Comparison of ENCODE assay signal across 8 mouse cellular contexts in genomic region chr2:91923415-91924337, GRCm38 (mm10). TPM values are rescaled to one million over a fixed set of nuclear protein-coding genes. Genes with fewer than 3 reads are reported as not detected.
A peak's percentile ranks its signal among the peaks of the same experiment; 100 is the strongest.
DNase-seq lines count a peak whose midpoint lies in the region; ATAC-seq and TF ChIP-seq lines count a peak whose summit lies in the region.

No protein-coding gene starts in this region.

- peak; percentile 64 for TF ChIP-seq CTCF in left cerebral cortex, adult 2 months (IDR thresholded peaks at IDR 0.05)
- TF ChIP-seq CTCF in embryonic fibroblast, embryonic 13.5 days (IDR thresholded peaks at IDR 0.05; ENCODE audit: borderline replicate concordance, insufficient read depth, low read length), result peak; percentile 84

- peak overlapping the region; percentile 80 for H3K4me3 ChIP-seq in left cerebral cortex, adult 2 months
- peak overlapping the region; percentile 7 for H3K4me3 ChIP-seq in embryonic fibroblast, embryonic 13.5 days (ENCODE audit: insufficient read depth, low read length)
- H3K4me3 ChIP-seq in hindbrain, embryonic 11.5 days (ENCODE audit: low read depth, low read length), result peak overlapping the region; percentile 10; the same call in 1 of the 2 replicates
- peak overlapping the region; percentile 60 for H3K4me3 ChIP-seq in stomach, embryonic 15.5 days (replicated peaks)

- no peak for TF ChIP-seq POLR2A in embryonic fibroblast, embryonic 13.5 days (IDR thresholded peaks at IDR 0.05; ENCODE audit: low read depth, low read length)

- peak; percentile 76 to 78 for DNase-seq in left cerebral cortex, adult 2 months (ENCODE audit: extremely low spot score in 1 of 2, low spot score in 2 of 2)
- no peak for DNase-seq in left cerebral cortex, adult 8-10 months (ENCODE audit: low spot score in 2 of 2)
- peak; percentile 90 for DNase-seq in adrenal gland, postnatal 14 days
- DNase-seq in hindbrain, embryonic 11.5 days (ENCODE audit: low spot score), result peak; percentile 83
- DNase-seq in left cerebral cortex, postnatal 4 days, result peak; percentile 82
- DNase-seq in mesoderm, embryonic 11.5 days (ENCODE audit: low read depth, low spot score), result peak; percentile 85

- no peak overlapping the region for H3K9ac ChIP-seq in hindbrain, embryonic 11.5 days (ENCODE audit: low read depth, low read length)
- no peak overlapping the region for H3K9ac ChIP-seq in stomach, embryonic 15.5 days

- ATAC-seq in hindbrain, embryonic 11.5 days (ENCODE audit: low FRiP score), result no peak
- no peak for ATAC-seq in stomach, embryonic 15.5 days (ENCODE audit: insufficient read depth, low FRiP score, low read depth)

- H3K4me1 ChIP-seq in embryonic fibroblast, embryonic 13.5 days (ENCODE audit: control insufficient read depth, insufficient read depth, low read length), result 0 out of 2 replicates have a peak, but pooled peaks cover 2% of the 10 kb centered on the region
- H3K4me1 ChIP-seq in hindbrain, embryonic 11.5 days (replicated peaks; ENCODE audit: control insufficient read depth, insufficient read depth, low read length), result 0 out of 2 replicates have a peak, but pooled peaks cover 2% of the 10 kb centered on the region
- H3K4me1 ChIP-seq in stomach, embryonic 15.5 days, result peaks cover 36% of the 10 kb centered on the region

- H3K36me3 ChIP-seq in hindbrain, embryonic 11.5 days (ENCODE audit: control insufficient read depth, insufficient read depth, low read length), result no peaks in the 10 kb centered on the region
- no peaks in the 10 kb centered on the region for H3K36me3 ChIP-seq in stomach, embryonic 15.5 days

- H3K27me3 ChIP-seq in hindbrain, embryonic 11.5 days (ENCODE audit: control insufficient read depth, insufficient read depth, low read length), result peaks cover 30% of the 10 kb centered on the region
- H3K27me3 ChIP-seq in stomach, embryonic 15.5 days (replicated peaks), result peaks cover 42% of the 10 kb centered on the region

- intact Hi-C loops in left cerebral cortex, adult 2 months (cut with DNase I), result loop anchor here (2.0 to 10.0 kb wide), 4 partner anchors 145 to 271 kb away; partner anchors contain the start of genes Atg13 and Harbi1
- intact Hi-C loops in left cerebral cortex, postnatal 4 days (cut with DNase I), result loop anchor here (5.0 kb wide), 1 partner anchor 146 kb away; no protein-coding TSS in a partner anchor

- H3K4me2 ChIP-seq in hindbrain, embryonic 11.5 days (replicated peaks; ENCODE audit: low read depth, low read length), result peak overlapping the region; percentile 26
- H3K4me2 ChIP-seq in stomach, embryonic 15.5 days, result peak overlapping the region; percentile 99

- H3K9me3 ChIP-seq in hindbrain, embryonic 11.5 days (ENCODE audit: control insufficient read depth, low read length), result no peaks in the 10 kb centered on the region
- H3K9me3 ChIP-seq in stomach, embryonic 15.5 days, result no peaks in the 10 kb centered on the region

- WGBS in hindbrain, embryonic 11.5 days, result 4% methylated on average over 54 of the region's 54 CpGs
- WGBS in stomach, embryonic 15.5 days, result 3% methylated on average over 54 of the region's 54 CpGs

- H3K27ac ChIP-seq in left cerebral cortex, adult 2 months, result peak overlapping the region; percentile 92
- H3K27ac ChIP-seq in embryonic fibroblast, embryonic 13.5 days (ENCODE audit: insufficient read depth, low read length), result no peak overlapping the region
- H3K27ac ChIP-seq in hindbrain, embryonic 11.5 days (ENCODE audit: low read depth, low read length), result no peak overlapping the region
- H3K27ac ChIP-seq in stomach, embryonic 15.5 days, result no peak overlapping the region

RNA-seq across cellular contexts. Expression of gene Chrm4, which starts 3.4 kb away (rescaled TPM):
- 10 to 100 TPM; 47.9 to 59.9 TPM for total RNA-seq in left cerebral cortex, adult 2 months (2021)
- total RNA-seq in left cerebral cortex, adult 8-10 months (2022), result 10 to 100 TPM; 57.9 to 66.5 (median 60.3) TPM
- total RNA-seq in adrenal gland, postnatal 14 days (2021), result 1.2 and 1.5 TPM in 2 replicates
- polyA plus RNA-seq in embryonic fibroblast, embryonic 13.5 days (2011; ENCODE audit: insufficient read length, low read depth, missing spikeins), result not detected in 2 replicates
- polyA plus RNA-seq in hindbrain, embryonic 11.5 days (2014; fragmentation: Nextera tagmentation; extraction: Ambion mirVana), result 0.20 and 0.42 TPM in 2 replicates
- total RNA-seq in left cerebral cortex, postnatal 4 days (2021), result 10 to 100 TPM; 10.8 to 12.2 TPM
- polyA plus RNA-seq in stomach, embryonic 15.5 days (2015; fragmentation: Nextera tagmentation; extraction: Ambion mirVana), result 0.21 and 0.27 TPM in 2 replicates

RNA-seq across cellular contexts. Expression of gene Mdk, which starts 8.4 kb away (rescaled TPM):
- total RNA-seq in left cerebral cortex, adult 2 months (2021), result 10 to 100 TPM; 16.5 to 21.5 TPM
- 10 to 100 TPM; 17.9 to 21.1 (median 19.8) TPM for total RNA-seq in left cerebral cortex, adult 8-10 months (2022)
- 14.6 and 17.5 TPM in 2 replicates for total RNA-seq in adrenal gland, postnatal 14 days (2021)
- polyA plus RNA-seq in embryonic fibroblast, embryonic 13.5 days (2011; ENCODE audit: insufficient read length, low read depth, missing spikeins), result 29.2 and 148 TPM in 2 replicates
- 960 and 984 TPM in 2 replicates for polyA plus RNA-seq in hindbrain, embryonic 11.5 days (2014; fragmentation: Nextera tagmentation; extraction: Ambion mirVana)
- 10 to 100 TPM; 40.6 to 45.4 TPM for total RNA-seq in left cerebral cortex, postnatal 4 days (2021)
- polyA plus RNA-seq in stomach, embryonic 15.5 days (2015; fragmentation: Nextera tagmentation; extraction: Ambion mirVana), result 587 and 735 TPM in 2 replicates

RNA-seq across cellular contexts. Expression of gene Gm9821, which starts 21.8 kb away (rescaled TPM):
- not detected for total RNA-seq in left cerebral cortex, adult 2 months (2021)
- total RNA-seq in left cerebral cortex, adult 8-10 months (2022), result not detected
- not detected in 2 replicates for total RNA-seq in adrenal gland, postnatal 14 days (2021)
- not detected in 2 replicates for polyA plus RNA-seq in embryonic fibroblast, embryonic 13.5 days (2011; ENCODE audit: insufficient read length, low read depth, missing spikeins)
- polyA plus RNA-seq in hindbrain, embryonic 11.5 days (2014; fragmentation: Nextera tagmentation; extraction: Ambion mirVana), result 0.27 and 0.37 TPM in 2 replicates
- not detected for total RNA-seq in left cerebral cortex, postnatal 4 days (2021)
- polyA plus RNA-seq in stomach, embryonic 15.5 days (2015; fragmentation: Nextera tagmentation; extraction: Ambion mirVana), result 0.66 and 0.71 TPM in 2 replicates

RNA-seq across cellular contexts. Expression of gene Dgkz, which starts 52.0 kb away (rescaled TPM):
- 100 to 1,000 TPM; 553 to 561 TPM for total RNA-seq in left cerebral cortex, adult 2 months (2021)
- total RNA-seq in left cerebral cortex, adult 8-10 months (2022), result 100 to 1,000 TPM; 414 to 471 (median 424) TPM
- 56.4 and 79.0 TPM in 2 replicates for total RNA-seq in adrenal gland, postnatal 14 days (2021)
- 29.3 and 40.4 TPM in 2 replicates for polyA plus RNA-seq in embryonic fibroblast, embryonic 13.5 days (2011; ENCODE audit: insufficient read length, low read depth, missing spikeins)
- polyA plus RNA-seq in hindbrain, embryonic 11.5 days (2014; fragmentation: Nextera tagmentation; extraction: Ambion mirVana), result 24.1 and 28.9 TPM in 2 replicates
- 100 to 1,000 TPM; 134 to 158 TPM for total RNA-seq in left cerebral cortex, postnatal 4 days (2021)
- polyA plus RNA-seq in stomach, embryonic 15.5 days (2015; fragmentation: Nextera tagmentation; extraction: Ambion mirVana), result 50.9 and 51.1 TPM in 2 replicates

Comparison
In these comparisons a context has a peak if more than half of its experiments do, and no peak if none do; other contexts are left out.
1. DNase-seq: peak in left cerebral cortex, adult 2 months (2 of 2), adrenal gland, postnatal 14 days (single experiment), hindbrain, embryonic 11.5 days (single experiment), left cerebral cortex, postnatal 4 days (single experiment) and mesoderm, embryonic 11.5 days (single experiment); none in left cerebral cortex, adult 8-10 months (0 of 2).
2. H3K4me3 ChIP-seq: peak in every context shown above with its lines; median percentile 80 in left cerebral cortex, adult 2 months; 60 in stomach, embryonic 15.5 days; 10 in hindbrain, embryonic 11.5 days; 7 in embryonic fibroblast, embryonic 13.5 days.